Mouse (Mus musculus) forebrain, embryonic 14.5 days (tissue): ENCODE measurements at regions not wholly inside any gene's neighbourhood (a gene's known extent, or its start where the extent isn't known, plus 50 kb on each side); places are given as distances from the start of the nearest gene placed in this dataset.

Experiments used
- ATAC-seq: fragments of 200-750 bp; cut with Nextera tagmentation; 2 replicates; pipeline ENCODE4 v1.8.0; 2017; ENCODE audit warnings: mild to moderate bottlenecking, moderate library complexity
- DNase-seq: peaks from one replicate; pipeline ENCODE4 v3.0.0-alpha.2; 2015; ENCODE audit warnings: low spot score
- H3K27ac ChIP-seq: fragments of 300-500 bp; sonication (generic); 2 replicates; pipeline ENCODE4 v1.5.1; 2014; ENCODE audit warnings: low read depth, mild to moderate bottlenecking, control low read depth, low read length, moderate library complexity
- H3K27me3 ChIP-seq: fragments of 300-500 bp; sonication (generic); replicated peaks from 2 replicates; pipeline ENCODE4 v1.6.1; 2014; ENCODE audit warnings: low read length, control low read depth, mixed read lengths; ENCODE audit not compliant: control insufficient read depth, insufficient read depth
- H3K36me3 ChIP-seq: fragments of 300-500 bp; sonication (generic); 2 replicates; pipeline ENCODE4 v1.6.1; 2014; ENCODE audit warnings: low read length, control low read depth; ENCODE audit not compliant: control insufficient read depth, insufficient read depth
- H3K4me1 ChIP-seq: fragments of 300-500 bp; sonication (generic); 2 replicates; pipeline ENCODE4 v1.6.1; 2014; ENCODE audit warnings: antibody characterized with exemption, low read length, control low read depth; ENCODE audit not compliant: control insufficient read depth, insufficient read depth
- H3K4me2 ChIP-seq: fragments of 300-500 bp; sonication (generic); 2 replicates; pipeline ENCODE4 v1.6.1; 2014; ENCODE audit warnings: mild to moderate bottlenecking, control low read depth, low read length
- H3K4me3 ChIP-seq: fragments of 300-500 bp; sonication (generic); 2 replicates; pipeline ENCODE4 v1.5.1; 2014; ENCODE audit warnings: low read depth, low read length, control low read depth
- H3K9ac ChIP-seq: fragments of 300-500 bp; sonication (generic); 2 replicates; pipeline ENCODE4 v1.6.1; 2014; ENCODE audit warnings: mild to moderate bottlenecking, low read length, control low read depth, moderate library complexity
- H3K9me3 ChIP-seq: fragments of 300-500 bp; sonication (generic); replicated peaks from 2 replicates; pipeline ENCODE4 v1.6.1; 2016; ENCODE audit warnings: low read length, control low read depth, mixed read lengths; ENCODE audit not compliant: control insufficient read depth
- WGBS: fragments of 180-500 bp; shearing (Covaris S2); extraction: QIAGEN DNeasy Blood & Tissue Kit; methylation state at CpG from one replicate; pipeline ENCODE4 v1.1.7; 2014; 5-methylcytosine and 5-hydroxymethylcytosine counted together

DNA sequence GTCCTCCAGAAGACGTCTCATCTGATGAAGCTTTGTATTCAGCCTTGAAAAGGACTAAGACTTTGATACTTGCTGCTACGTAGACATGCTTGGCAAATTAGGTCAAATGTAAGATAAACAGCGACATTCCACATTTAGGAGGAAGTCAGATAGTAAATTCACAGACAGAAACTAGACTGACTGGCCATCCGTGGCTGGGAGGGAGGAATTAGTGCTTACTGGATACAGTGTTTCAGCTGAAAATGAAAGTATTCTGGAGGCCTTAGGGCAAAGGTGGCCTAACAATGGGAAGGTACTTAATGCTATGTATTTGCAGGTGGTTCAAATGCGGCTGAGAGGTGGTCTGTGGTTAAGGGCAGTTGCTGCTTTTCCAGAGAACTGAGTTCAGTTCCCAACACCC, 137.1 kb downstream of the Map3k7 start:
- Histone ChIP-seq H3K4me1 (no peaks in the 10 kb centered on the region), H3K9me3 (no peaks in the 10 kb centered on the region), H3K36me3 (no peaks in the 10 kb centered on the region), H3K4me2 (no peak overlapping the region), H3K9ac (no peak overlapping the region), H3K27me3 (no peaks in the 10 kb centered on the region), H3K4me3 (no peak overlapping the region), H3K27ac (no peak overlapping the region)
- DNase-seq (no peak), ATAC-seq (no peak)
- WGBS, result 71% methylated on average over 5 of the region's 5 CpGs

- Histone ChIP-seq H3K27me3 (no peaks in the 10 kb centered on the region), H3K36me3 (no peaks in the 10 kb centered on the region), H3K4me1 (peaks cover 7% of the 10 kb centered on the region), H3K27ac (peak overlapping the region; percentile 55), H3K9ac (peak overlapping the region; percentile 37), H3K9me3 (no peaks in the 10 kb centered on the region), H3K4me3 (no peak overlapping the region), H3K4me2 (0 out of 2 replicates have a peak overlapping the region, but pooled peaks have one; percentile 5)
- WGBS, result 6% methylated on average over 5 of the region's 5 CpGs
- DNase-seq, result peak; percentile 56
- peak; percentile 66; the same call in 1 of the 2 replicates for ATAC-seq
Observed at GRCm38 (mm10) chr4:32106664-32107171, 131.9 kb upstream of the Bach2 start.

DNA sequence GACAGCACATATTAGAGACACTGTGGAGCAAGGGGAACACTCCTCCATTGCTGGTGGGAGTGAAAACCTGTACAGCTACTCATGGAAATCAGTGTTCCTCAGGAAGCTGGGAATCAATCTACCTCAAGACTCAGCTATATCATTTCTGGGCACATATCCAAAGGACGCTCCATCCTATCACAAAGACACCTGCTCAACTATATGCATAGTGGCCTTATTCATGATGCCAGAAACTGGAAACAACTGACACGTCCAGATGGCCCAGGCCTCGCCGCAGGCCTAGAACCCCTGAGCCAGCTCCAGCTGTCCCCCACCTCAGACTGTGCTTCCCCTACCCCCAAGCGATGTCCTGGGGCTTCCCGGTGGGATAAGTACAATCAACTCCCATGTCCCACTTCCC, 116.3 kb upstream of the Bach2 start:
- ATAC-seq (no peak), DNase-seq (no peak)
- Histone ChIP-seq H3K4me1 (no peaks in the 10 kb centered on the region), H3K9ac (no peak overlapping the region), H3K27ac (no peak overlapping the region), H3K4me3 (no peak overlapping the region), H3K4me2 (no peak overlapping the region), H3K36me3 (no peaks in the 10 kb centered on the region), H3K9me3 (no peaks in the 10 kb centered on the region), H3K27me3 (no peaks in the 10 kb centered on the region)
- WGBS, result 90% methylated on average over 6 of the region's 6 CpGs

- Histone ChIP-seq H3K27me3 (no peaks in the 10 kb centered on the region), H3K36me3 (no peaks in the 10 kb centered on the region), H3K9ac (no peak overlapping the region), H3K4me1 (no peaks in the 10 kb centered on the region), H3K9me3 (no peaks in the 10 kb centered on the region), H3K27ac (no peak overlapping the region), H3K4me2 (no peak overlapping the region), H3K4me3 (no peak overlapping the region)
- DNase-seq, result no peak
- 93% methylated on average over 8 of the region's 8 CpGs for WGBS
- no peak for ATAC-seq
Observed at GRCm38 (mm10) chr4:32126828-32127227, 111.8 kb upstream of the Bach2 start.

DNA sequence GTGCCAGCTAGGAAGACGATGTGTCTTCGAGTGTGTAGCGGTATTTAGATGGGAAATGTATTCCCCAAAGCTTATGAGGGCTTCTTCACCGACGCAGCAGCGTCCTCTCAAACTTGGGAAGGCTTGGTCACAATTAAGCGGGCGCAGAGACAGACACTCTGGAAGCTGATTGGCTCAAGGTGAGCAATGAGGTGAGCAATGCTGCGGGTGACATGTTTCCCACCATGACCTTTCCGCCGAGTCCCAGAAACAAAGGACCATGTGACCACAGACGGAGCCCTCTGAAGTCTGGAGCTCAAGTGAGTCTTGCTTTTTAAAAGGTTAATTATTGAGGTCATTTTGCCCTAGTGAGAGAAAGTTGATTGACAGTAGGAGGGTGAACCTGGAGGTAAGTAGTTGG, 108.0 kb upstream of the Bach2 start:
- Histone ChIP-seq H3K9me3 (no peaks in the 10 kb centered on the region), H3K9ac (no peak overlapping the region), H3K4me3 (no peak overlapping the region), H3K36me3 (no peaks in the 10 kb centered on the region), H3K27me3 (no peaks in the 10 kb centered on the region), H3K27ac (no peak overlapping the region), H3K4me1 (no peaks in the 10 kb centered on the region), H3K4me2 (no peak overlapping the region)
- WGBS, result 67% methylated on average over 12 of the region's 12 CpGs
- ATAC-seq (no peak), DNase-seq (no peak)

DNA sequence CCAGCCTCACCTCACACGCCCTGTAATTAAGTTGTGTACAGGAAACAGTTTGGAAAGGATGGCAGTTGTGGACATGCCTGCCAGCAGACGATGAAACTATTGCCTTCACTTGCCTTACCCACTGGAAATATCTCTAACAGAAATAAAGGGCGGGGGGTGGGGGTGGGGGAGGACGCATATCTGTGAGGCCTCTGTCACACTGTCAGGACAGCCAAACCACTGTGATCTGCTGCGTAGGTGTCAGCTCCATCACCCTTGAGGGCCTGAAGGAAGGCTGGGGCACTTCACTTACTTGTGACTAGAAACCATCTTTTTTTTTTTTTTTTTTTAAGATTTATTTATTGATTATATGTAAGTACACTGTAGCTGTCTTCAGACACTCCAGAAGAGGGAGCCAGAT, 106.8 kb upstream of the Bach2 start:
- H3K27ac ChIP-seq, result no peak overlapping the region
- 91% methylated on average over 5 of the region's 5 CpGs for WGBS
- no peak overlapping the region for H3K4me3 ChIP-seq
- H3K9ac ChIP-seq, result no peak overlapping the region
- DNase-seq (no peak), ATAC-seq (no peak)
- no peak overlapping the region for H3K4me2 ChIP-seq
- no peaks in the 10 kb centered on the region for H3K9me3 ChIP-seq
- no peaks in the 10 kb centered on the region for H3K27me3 ChIP-seq
- no peaks in the 10 kb centered on the region for H3K36me3 ChIP-seq
- H3K4me1 ChIP-seq, result no peaks in the 10 kb centered on the region

- Histone ChIP-seq H3K4me1 (no peaks in the 10 kb centered on the region), H3K27ac (no peak overlapping the region), H3K36me3 (no peaks in the 10 kb centered on the region), H3K9ac (no peak overlapping the region), H3K4me2 (no peak overlapping the region), H3K9me3 (no peaks in the 10 kb centered on the region), H3K27me3 (no peaks in the 10 kb centered on the region), H3K4me3 (no peak overlapping the region)
- WGBS, result 87% methylated on average over 10 of the region's 10 CpGs
- ATAC-seq (no peak), DNase-seq (no peak)
Observed at GRCm38 (mm10) chr4:32136151-32136550, 102.5 kb upstream of the Bach2 start.

DNA sequence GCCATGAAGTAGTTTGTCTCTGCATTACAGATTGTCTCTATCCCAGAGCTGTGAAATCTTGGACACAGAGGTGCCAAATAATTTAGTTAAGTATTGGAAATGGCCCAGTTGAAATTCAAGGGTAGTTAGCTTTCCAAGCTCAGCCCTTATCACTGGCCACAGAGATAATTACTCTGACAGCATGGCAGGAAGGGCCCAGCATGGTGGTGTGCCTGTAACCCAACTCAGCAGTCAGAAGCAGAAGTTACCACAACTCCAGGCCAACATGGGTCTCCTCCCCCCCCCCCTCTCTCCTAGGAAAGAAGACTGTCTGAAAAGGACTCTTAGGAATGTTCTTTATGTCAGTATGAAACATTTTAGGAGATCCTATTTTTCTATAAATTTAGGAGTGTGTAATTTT, 101.4 kb upstream of the Bach2 start:
- no peaks in the 10 kb centered on the region for H3K36me3 ChIP-seq
- no peak overlapping the region for H3K27ac ChIP-seq
- H3K4me1 ChIP-seq, result no peaks in the 10 kb centered on the region
- no peaks in the 10 kb centered on the region for H3K9me3 ChIP-seq
- H3K9ac ChIP-seq, result no peak overlapping the region
- H3K4me3 ChIP-seq, result no peak overlapping the region
- no peak overlapping the region for H3K4me2 ChIP-seq
- no peaks in the 10 kb centered on the region for H3K27me3 ChIP-seq
- no peak for ATAC-seq
- DNase-seq, result no peak

DNA sequence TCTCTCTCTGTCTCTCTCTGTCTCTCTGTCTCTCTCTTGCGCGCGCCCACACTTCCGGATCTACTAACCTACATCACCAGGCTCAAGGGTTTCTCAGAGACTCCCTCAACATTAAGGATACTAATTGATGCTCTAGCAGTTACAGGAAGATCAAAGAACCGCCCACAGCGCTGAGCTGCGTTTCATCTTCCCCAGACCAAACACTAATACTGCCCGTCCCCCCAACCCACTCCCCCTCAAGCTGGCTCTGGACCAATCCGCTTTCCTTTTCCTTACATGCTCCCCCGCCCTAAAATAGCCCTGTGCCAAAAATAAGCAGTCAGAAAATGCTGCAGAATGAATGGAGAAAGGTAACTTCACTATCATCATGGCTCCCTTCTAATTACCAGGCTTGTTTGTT, 100.6 kb upstream of the Bach2 start:
- no peak overlapping the region for H3K9ac ChIP-seq
- H3K4me3 ChIP-seq, result no peak overlapping the region
- H3K36me3 ChIP-seq, result no peaks in the 10 kb centered on the region
- no peaks in the 10 kb centered on the region for H3K9me3 ChIP-seq
- H3K4me2 ChIP-seq, result no peak overlapping the region
- no peak overlapping the region for H3K27ac ChIP-seq
- no peaks in the 10 kb centered on the region for H3K27me3 ChIP-seq
- ATAC-seq (peak; percentile 54; the same call in 1 of the 2 replicates), DNase-seq (peak; percentile 73)
- 48% methylated on average over 10 of the region's 10 CpGs for WGBS
- no peaks in the 10 kb centered on the region for H3K4me1 ChIP-seq
